Mouse (Mus musculus) bone marrow, adult 2 months (tissue): Measurements from ENCODE around the gene Tmem245.

Experiments
- CTCF ChIP-seq: fragments of 200-500 bp; IDR thresholded peaks from 2 replicates; pipeline ENCODE4 v1.5.1; 2011; ENCODE audit warnings: low read length, control low read depth; ENCODE audit not compliant: control insufficient read depth, insufficient read depth
- POLR2A ChIP-seq: fragments of 200-500 bp; IDR thresholded peaks from 2 replicates; pipeline ENCODE4 v1.6.1; 2011; ENCODE audit warnings: low read depth, mild to moderate bottlenecking, control low read depth, low read length, borderline replicate concordance; ENCODE audit not compliant: control insufficient read depth

GRCm38 (mm10) chr4:56922229-56922628, 25.0 kb downstream of the Tmem245 start:
- TF ChIP-seq CTCF (no peak), POLR2A (no peak)
